Mouse (Mus musculus): ENCODE data around the gene Ust. TPM values are rescaled to one million over a fixed set of nuclear protein-coding genes. Genes with fewer than 3 reads are reported as not detected.

The Ust gene
- polyA plus RNA-seq, 1 experiment from 2014 or later, result 1.9 TPM

GRCm38 (mm10) chr10:8196300-8196699 lies 322.3 kb downstream of the Ust start:
- no peak overlapping the region for H3K27ac ChIP-seq
- ATAC-seq (replicated peaks; ENCODE audit: insufficient number of reproducible peaks, insufficient read depth, low FRiP score, low read depth), result peak; percentile 60
- WGBS, result 14% methylated on average over 2 of the region's 2 CpGs

GRCm38 (mm10) chr10:8195730-8196129 lies 322.9 kb downstream of the Ust start:
- 70% methylated on average over 6 of the region's 6 CpGs for WGBS

More at GRCm38 (mm10) chr10:8196300-8196699, 322.3 kb downstream of the Ust start:
- H3K9me3 ChIP-seq (replicated peaks), result no peaks in the 10 kb centered on the region
- H3K27me3 ChIP-seq, result no peaks in the 10 kb centered on the region
- no peaks in the 10 kb centered on the region for H3K4me1 ChIP-seq (replicated peaks)
- no peaks in the 10 kb centered on the region for H3K36me3 ChIP-seq
- no peak overlapping the region for H3K4me3 ChIP-seq
- no peak overlapping the region for H3K4me2 ChIP-seq
- H3K9ac ChIP-seq, result no peak overlapping the region

DNA sequence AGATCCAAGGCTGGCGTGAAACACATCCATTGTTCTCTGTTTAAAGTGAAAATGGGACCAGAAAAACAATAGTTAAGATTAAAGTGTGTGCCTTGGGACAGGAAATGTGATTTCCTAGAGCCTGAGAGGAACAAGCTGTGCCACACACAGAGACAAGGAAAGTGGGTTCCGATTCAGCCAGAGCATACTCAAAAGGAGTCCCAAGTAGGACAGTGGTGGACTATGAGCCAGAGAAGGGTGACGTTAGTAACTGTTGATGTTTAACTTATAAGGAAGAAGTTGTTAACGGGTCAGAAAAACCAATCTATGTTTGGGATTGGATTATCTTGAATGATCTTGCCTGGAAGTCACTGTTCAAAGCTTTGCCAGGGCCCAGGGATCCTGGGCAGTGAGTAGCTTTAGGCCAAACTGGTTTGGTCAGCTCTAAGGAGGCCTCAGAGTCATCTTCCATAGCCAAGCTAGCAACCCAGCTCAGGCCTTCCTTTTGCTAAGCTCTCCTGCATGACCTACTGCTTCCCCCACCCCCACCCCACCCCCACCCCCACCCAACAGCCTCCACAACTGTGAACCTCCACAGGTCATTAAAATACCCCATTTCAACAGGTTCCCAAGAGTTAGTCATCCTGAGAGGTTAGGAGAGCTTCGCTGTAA lies 329.2 kb downstream of the Ust start:
- Histone ChIP-seq H3K27ac (no peak overlapping the region), H3K27me3 (no peaks in the 10 kb centered on the region), H3K9me3 (replicated peaks) (no peaks in the 10 kb centered on the region), H3K4me1 (replicated peaks) (no peaks in the 10 kb centered on the region), H3K4me3 (no peak overlapping the region), H3K4me2 (no peak overlapping the region), H3K36me3 (no peaks in the 10 kb centered on the region), H3K9ac (no peak overlapping the region)
- no peak for ATAC-seq (replicated peaks; ENCODE audit: insufficient number of reproducible peaks, insufficient read depth, low FRiP score, low read depth)
- 72% methylated on average over 5 of the region's 5 CpGs for WGBS

More at GRCm38 (mm10) chr10:8195730-8196129, 322.9 kb downstream of the Ust start:
- Histone ChIP-seq H3K9me3 (replicated peaks) (no peaks in the 10 kb centered on the region), H3K27me3 (no peaks in the 10 kb centered on the region), H3K4me1 (replicated peaks) (no peaks in the 10 kb centered on the region), H3K4me3 (no peak overlapping the region), H3K4me2 (no peak overlapping the region), H3K36me3 (no peaks in the 10 kb centered on the region), H3K27ac (no peak overlapping the region), H3K9ac (no peak overlapping the region)
- ATAC-seq (replicated peaks; ENCODE audit: insufficient number of reproducible peaks, insufficient read depth, low FRiP score, low read depth), result no peak

DNA sequence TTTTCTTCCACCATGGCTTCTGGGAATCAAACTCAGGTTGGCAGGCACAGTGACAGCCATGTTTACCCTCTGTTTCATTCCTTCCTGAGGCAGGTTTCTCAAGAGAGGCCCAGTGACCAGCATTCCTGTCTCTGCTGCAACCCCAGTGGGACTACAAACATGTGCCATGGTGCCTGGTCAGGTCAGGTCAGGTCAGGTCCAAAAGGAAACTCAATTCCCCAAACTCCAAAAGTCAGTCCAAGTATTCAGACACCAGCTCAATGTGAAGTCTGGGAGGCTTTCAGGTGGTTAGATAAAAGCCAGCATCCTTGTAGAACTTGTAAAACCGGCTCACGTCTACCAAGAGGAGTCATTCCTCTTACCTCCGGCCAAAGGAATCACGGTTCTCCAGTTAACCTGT lies 333.0 kb downstream of the Ust start:
- Histone ChIP-seq H3K36me3 (no peaks in the 10 kb centered on the region), H3K9me3 (replicated peaks) (no peaks in the 10 kb centered on the region), H3K4me3 (no peak overlapping the region), H3K4me1 (replicated peaks) (no peaks in the 10 kb centered on the region), H3K27ac (no peak overlapping the region), H3K9ac (no peak overlapping the region), H3K4me2 (no peak overlapping the region), H3K27me3 (no peaks in the 10 kb centered on the region)
- ATAC-seq (replicated peaks; ENCODE audit: insufficient number of reproducible peaks, insufficient read depth, low FRiP score, low read depth), result no peak
- WGBS, result 79% methylated on average over 4 of the region's 4 CpGs

GRCm38 (mm10) chr10:8184711-8185110 lies 333.9 kb downstream of the Ust start:
- WGBS, result 48% methylated on average over 9 of the region's 9 CpGs
- Histone ChIP-seq H3K4me1 (replicated peaks) (no peaks in the 10 kb centered on the region), H3K4me2 (no peak overlapping the region), H3K27me3 (no peaks in the 10 kb centered on the region), H3K36me3 (no peaks in the 10 kb centered on the region), H3K4me3 (no peak overlapping the region), H3K9me3 (replicated peaks) (no peaks in the 10 kb centered on the region), H3K9ac (no peak overlapping the region), H3K27ac (no peak overlapping the region)
- no peak for ATAC-seq (replicated peaks; ENCODE audit: insufficient number of reproducible peaks, insufficient read depth, low FRiP score, low read depth)

GRCm38 (mm10) chr10:8183171-8183570 lies 335.5 kb downstream of the Ust start:
- Histone ChIP-seq H3K4me1 (replicated peaks) (no peaks in the 10 kb centered on the region), H3K9ac (no peak overlapping the region), H3K27ac (no peak overlapping the region), H3K27me3 (no peaks in the 10 kb centered on the region), H3K9me3 (replicated peaks) (no peaks in the 10 kb centered on the region), H3K4me2 (no peak overlapping the region), H3K4me3 (no peak overlapping the region), H3K36me3 (no peaks in the 10 kb centered on the region)
- 82% methylated on average over 7 of the region's 7 CpGs for WGBS
- ATAC-seq (replicated peaks; ENCODE audit: insufficient number of reproducible peaks, insufficient read depth, low FRiP score, low read depth), result no peak

GRCm38 (mm10) chr10:8181596-8182185 lies 336.9 kb downstream of the Ust start:
- H3K4me3 ChIP-seq, result no peak overlapping the region
- H3K36me3 ChIP-seq, result no peaks in the 10 kb centered on the region
- peaks cover 3% of the 10 kb centered on the region; the same call in 1 of the 2 replicates for H3K4me1 ChIP-seq (replicated peaks)
- no peaks in the 10 kb centered on the region for H3K27me3 ChIP-seq
- no peaks in the 10 kb centered on the region for H3K9me3 ChIP-seq (replicated peaks)
- no peak overlapping the region for H3K4me2 ChIP-seq
- H3K27ac ChIP-seq, result no peak overlapping the region
- ATAC-seq (replicated peaks; ENCODE audit: insufficient number of reproducible peaks, insufficient read depth, low FRiP score, low read depth), result no peak
- no peak overlapping the region for H3K9ac ChIP-seq
- 70% methylated on average over 4 of the region's 4 CpGs for WGBS

- Histone ChIP-seq H3K9me3 (replicated peaks) (no peaks in the 10 kb centered on the region), H3K27me3 (no peaks in the 10 kb centered on the region), H3K27ac (no peak overlapping the region), H3K4me2 (no peak overlapping the region), H3K4me1 (replicated peaks) (peaks cover 3% of the 10 kb centered on the region; the same call in 1 of the 2 replicates), H3K4me3 (no peak overlapping the region), H3K36me3 (no peaks in the 10 kb centered on the region), H3K9ac (no peak overlapping the region)
- ATAC-seq (replicated peaks; ENCODE audit: insufficient number of reproducible peaks, insufficient read depth, low FRiP score, low read depth), result no peak
- WGBS, result 70% methylated on average over 5 of the region's 5 CpGs
Measured at GRCm38 (mm10) chr10:8177618-8178017, 341.0 kb downstream of the Ust start.

DNA sequence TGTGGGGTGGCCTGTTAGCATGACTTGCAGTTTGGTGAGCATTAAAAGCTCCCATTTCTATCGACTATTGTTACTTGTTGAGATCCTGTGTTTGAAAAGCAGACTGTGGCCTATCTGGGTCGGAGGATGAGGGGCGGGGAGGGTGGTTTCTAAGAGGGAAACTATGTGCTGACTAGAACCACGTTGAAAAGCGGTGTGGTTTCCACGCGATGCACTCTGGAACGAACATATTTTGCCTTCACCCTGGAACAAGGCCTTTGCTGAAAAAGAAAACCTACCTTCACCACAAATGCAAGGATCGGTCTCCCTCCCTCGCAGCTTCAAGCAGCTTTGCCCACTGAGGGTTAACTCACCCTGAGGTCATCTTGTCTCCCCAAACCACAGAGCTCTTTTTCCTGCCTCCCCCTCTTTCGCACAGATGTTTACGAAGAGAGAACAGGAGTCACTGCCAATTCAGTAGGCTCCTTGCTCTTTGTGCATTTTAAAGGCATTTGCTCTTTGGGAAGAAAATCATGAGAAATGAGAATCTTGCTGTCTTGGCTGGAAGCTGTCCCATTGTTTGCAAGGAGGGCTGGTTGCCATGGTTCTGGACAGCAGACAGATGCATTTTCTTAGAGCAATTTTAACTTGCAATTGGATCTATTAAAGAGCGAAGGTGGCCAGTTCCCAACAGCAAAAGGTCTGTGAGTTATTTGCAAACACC lies 342.1 kb downstream of the Ust start:
- Histone ChIP-seq H3K4me2 (no peak overlapping the region), H3K4me1 (replicated peaks) (peaks cover 3% of the 10 kb centered on the region; the same call in 1 of the 2 replicates), H3K9ac (no peak overlapping the region), H3K9me3 (replicated peaks) (no peaks in the 10 kb centered on the region), H3K4me3 (no peak overlapping the region), H3K27ac (peak overlapping the region; percentile 23), H3K36me3 (no peaks in the 10 kb centered on the region), H3K27me3 (no peaks in the 10 kb centered on the region)
- WGBS, result 56% methylated on average over 13 of the region's 13 CpGs
- ATAC-seq (replicated peaks; ENCODE audit: insufficient number of reproducible peaks, insufficient read depth, low FRiP score, low read depth), result no peak

DNA sequence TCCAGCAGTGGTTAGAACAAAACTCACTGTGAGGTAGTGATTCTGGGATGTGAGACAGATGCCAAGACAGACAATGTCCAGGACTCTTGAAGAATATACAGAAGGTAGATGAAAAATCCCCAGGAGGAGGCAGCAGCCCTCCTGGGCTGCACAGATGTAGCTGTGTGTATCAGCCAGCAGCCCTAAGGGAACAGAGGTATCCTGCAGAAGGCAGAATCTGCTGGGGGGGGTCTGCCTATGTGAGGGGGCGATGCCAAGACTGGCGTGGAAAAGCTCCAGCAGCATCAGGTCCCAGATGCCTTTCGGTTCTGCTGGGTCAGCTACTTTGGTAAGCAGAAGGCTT lies 342.6 kb downstream of the Ust start:
- Histone ChIP-seq H3K4me1 (replicated peaks) (peaks cover 3% of the 10 kb centered on the region; the same call in 1 of the 2 replicates), H3K27me3 (no peaks in the 10 kb centered on the region), H3K9ac (no peak overlapping the region), H3K9me3 (replicated peaks) (no peaks in the 10 kb centered on the region), H3K27ac (peak overlapping the region; percentile 23; the same call in 1 of the 2 replicates), H3K4me2 (no peak overlapping the region), H3K36me3 (no peaks in the 10 kb centered on the region), H3K4me3 (no peak overlapping the region)
- 80% methylated on average over 3 of the region's 3 CpGs for WGBS
- ATAC-seq (replicated peaks; ENCODE audit: insufficient number of reproducible peaks, insufficient read depth, low FRiP score, low read depth), result no peak

GRCm38 (mm10) chr10:8174697-8175096 lies 343.9 kb downstream of the Ust start:
- Histone ChIP-seq H3K27me3 (no peaks in the 10 kb centered on the region), H3K4me1 (replicated peaks) (peaks cover 3% of the 10 kb centered on the region; the same call in 1 of the 2 replicates), H3K9ac (no peak overlapping the region), H3K36me3 (no peaks in the 10 kb centered on the region), H3K27ac (no peak overlapping the region), H3K4me3 (no peak overlapping the region), H3K4me2 (no peak overlapping the region), H3K9me3 (replicated peaks) (no peaks in the 10 kb centered on the region)
- WGBS, result 80% methylated on average over 2 of the region's 2 CpGs
- no peak for ATAC-seq (replicated peaks; ENCODE audit: insufficient number of reproducible peaks, insufficient read depth, low FRiP score, low read depth)

Data from heart, embryonic 15.5 days (tissue).